Mouse (Mus musculus) liver, adult 2 months (tissue): ENCODE measurements at regions not wholly inside any gene's neighbourhood (a gene's known extent, or its start where the extent isn't known, plus 50 kb on each side); places are given as distances from the start of the nearest gene placed in this dataset.

Experiments used
- DNase-seq: peaks from one replicate; pipeline ENCODE4 v3.0.0-alpha.2; 2011; ENCODE audit warnings: low read depth, low spot score; ENCODE audit errors: extremely low read depth
- H3K27ac ChIP-seq: fragments of 200-500 bp; replicated peaks from 2 replicates; pipeline ENCODE4 v1.5.1; 2012; ENCODE audit warnings: low read depth, mild to moderate bottlenecking, control low read depth, inconsistent platforms, low read length; ENCODE audit not compliant: insufficient read depth
- H3K27me3 ChIP-seq: fragments of 200-500 bp; 2 replicates; pipeline ENCODE4 v1.6.1; 2012; ENCODE audit warnings: mild to moderate bottlenecking, moderate library complexity, low read length, inconsistent platforms; ENCODE audit not compliant: control insufficient read depth, insufficient read depth
- H3K36me3 ChIP-seq: fragments of 200-500 bp; 2 replicates; pipeline ENCODE4 v1.6.1; 2012; ENCODE audit warnings: low read length, inconsistent platforms; ENCODE audit not compliant: control insufficient read depth, insufficient read depth
- H3K4me1 ChIP-seq: fragments of 200-500 bp; 2 replicates; pipeline ENCODE4 v1.6.1; 2011; ENCODE audit warnings: low read length; ENCODE audit not compliant: control insufficient read depth, insufficient read depth
- H3K4me3 ChIP-seq: fragments of 200-500 bp; 2 replicates; pipeline ENCODE4 v1.5.1; 2011; ENCODE audit warnings: low read depth, mild to moderate bottlenecking, control low read depth, low read length, moderate library complexity; ENCODE audit not compliant: insufficient read depth
- H3K79me2 ChIP-seq: fragments of 200-500 bp; 2 replicates; pipeline ENCODE4 v1.6.1; 2012; ENCODE audit warnings: inconsistent platforms, mild to moderate bottlenecking, low read length, moderate library complexity; ENCODE audit not compliant: control insufficient read depth, insufficient read depth
- H3K9ac ChIP-seq: fragments of 200-500 bp; 2 replicates; pipeline ENCODE4 v1.6.1; 2012; ENCODE audit warnings: low read depth, mild to moderate bottlenecking, control low read depth, inconsistent platforms, low read length
- CTCF ChIP-seq: fragments of 200-500 bp; IDR thresholded peaks from 2 replicates; pipeline ENCODE4 v1.5.1; 2011; ENCODE audit warnings: low read depth, low read length, control low read depth
- POLR2A ChIP-seq: fragments of 200-500 bp; IDR thresholded peaks from 2 replicates; pipeline ENCODE4 v1.6.1; 2011; ENCODE audit warnings: low read length, control low read depth; ENCODE audit not compliant: insufficient read depth; ENCODE audit errors: extremely low read depth
- WGBS: fragments of 180-500 bp; shearing (Covaris S2); methylation state at CpG from one replicate; pipeline ENCODE4 v1.1.7; 2018; 5-methylcytosine and 5-hydroxymethylcytosine counted together

DNA sequence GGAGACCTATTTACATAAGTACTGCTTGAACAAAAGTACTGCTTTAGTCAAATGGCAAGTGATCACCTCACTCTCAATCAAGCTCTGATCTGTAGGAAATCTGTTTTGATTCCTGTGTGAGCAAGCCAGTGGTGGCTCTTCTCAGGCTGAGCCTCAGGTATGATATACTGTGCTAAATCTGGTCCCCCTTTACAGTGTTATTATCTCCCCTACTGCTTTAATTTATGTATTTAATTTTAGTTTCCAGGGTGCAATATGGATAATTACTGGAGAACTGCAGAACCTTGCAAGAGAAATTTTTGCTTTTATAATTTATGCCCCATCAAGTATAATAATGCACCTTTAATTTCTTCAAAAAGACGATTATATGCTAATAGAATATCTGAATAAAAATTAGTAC is 341.3 kb upstream of the Alcam start:
- TF ChIP-seq CTCF (no peak), POLR2A (no peak)
- no peak overlapping the region for H3K27ac ChIP-seq
- H3K4me1 ChIP-seq: no peaks in the 10 kb centered on the region
- H3K9ac ChIP-seq: no peak overlapping the region
- WGBS: 68% methylated on average over 1 of the region's 1 CpGs
- no peaks in the 10 kb centered on the region for H3K36me3 ChIP-seq
- DNase-seq: no peak
- no peaks in the 10 kb centered on the region for H3K27me3 ChIP-seq
- no peak overlapping the region for H3K4me3 ChIP-seq
- no peaks in the 10 kb centered on the region for H3K79me2 ChIP-seq

DNA sequence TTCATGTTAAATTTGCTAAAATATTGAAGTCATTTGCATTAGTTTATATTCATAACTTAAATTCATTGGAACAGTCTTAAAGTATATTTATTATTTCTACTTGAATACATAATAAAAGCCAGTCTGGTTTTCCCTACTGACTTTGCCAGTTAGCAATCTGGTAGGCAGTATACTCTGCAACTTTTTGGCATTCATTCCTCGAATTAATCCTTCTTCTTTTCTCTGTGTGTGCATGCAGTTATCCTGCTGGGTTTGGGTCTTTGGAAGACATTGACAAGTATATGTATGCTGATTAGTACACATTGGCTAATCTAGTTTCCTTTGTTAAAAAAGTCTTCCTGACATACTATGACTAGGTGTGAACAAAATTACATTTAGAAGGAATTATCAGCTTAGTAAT is 336.1 kb upstream of the Alcam start:
- no peak overlapping the region for H3K4me3 ChIP-seq
- H3K9ac ChIP-seq: no peak overlapping the region
- no peak for DNase-seq
- TF ChIP-seq CTCF: no peak
- no peak for TF ChIP-seq POLR2A
- H3K4me1 ChIP-seq: no peaks in the 10 kb centered on the region
- no peaks in the 10 kb centered on the region for H3K27me3 ChIP-seq
- no peaks in the 10 kb centered on the region for H3K79me2 ChIP-seq
- H3K27ac ChIP-seq: no peak overlapping the region
- 47% methylated on average over 1 of the region's 1 CpGs for WGBS
- H3K36me3 ChIP-seq: no peaks in the 10 kb centered on the region

DNA sequence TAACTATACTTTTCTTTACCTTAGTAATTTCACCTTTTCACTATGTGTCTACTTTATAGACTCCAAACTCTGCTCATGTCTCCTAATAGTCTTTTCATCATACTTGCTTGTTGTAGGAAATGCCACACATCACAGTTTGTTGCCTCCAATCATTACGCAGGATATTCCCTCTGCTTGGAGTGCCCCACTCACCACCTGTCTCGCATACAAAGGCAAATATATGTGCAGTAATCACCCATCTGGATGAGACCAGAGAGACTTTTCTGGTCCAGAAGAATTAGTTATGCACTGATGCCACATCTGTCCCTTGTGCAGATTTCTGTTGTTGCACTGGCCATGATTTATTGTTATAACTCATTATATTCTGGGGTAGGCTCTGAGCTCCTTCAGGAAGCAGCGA is 293.9 kb upstream of the Alcam start:
- H3K4me3 ChIP-seq: no peak overlapping the region
- H3K4me1 ChIP-seq: no peaks in the 10 kb centered on the region
- no peaks in the 10 kb centered on the region for H3K36me3 ChIP-seq
- no peak overlapping the region for H3K27ac ChIP-seq
- H3K79me2 ChIP-seq: no peaks in the 10 kb centered on the region
- no peak for TF ChIP-seq CTCF
- TF ChIP-seq POLR2A: no peak
- no peak for DNase-seq
- 85% methylated on average over 3 of the region's 3 CpGs for WGBS
- no peak overlapping the region for H3K9ac ChIP-seq
- H3K27me3 ChIP-seq: no peaks in the 10 kb centered on the region

DNA sequence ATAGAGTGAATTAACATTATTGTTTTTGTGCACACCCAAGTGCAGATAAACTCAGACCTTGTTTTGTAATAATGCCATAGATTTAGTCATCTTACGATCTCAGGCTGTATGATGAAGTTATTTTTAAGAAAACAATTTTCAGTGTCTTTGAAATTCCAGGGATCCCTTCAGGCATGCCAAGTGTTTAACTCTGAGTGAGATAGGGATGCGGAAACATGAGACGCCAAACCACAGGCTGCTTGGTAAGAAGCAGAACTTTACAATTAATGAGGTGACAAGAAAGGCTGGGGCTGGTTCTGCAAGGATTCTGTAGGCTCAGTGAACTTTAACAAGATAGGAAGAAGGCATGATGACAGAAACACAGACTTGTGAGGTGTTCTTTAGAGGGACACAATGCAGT is 292.3 kb upstream of the Alcam start:
- Histone ChIP-seq H3K27me3 (no peaks in the 10 kb centered on the region), H3K9ac (no peak overlapping the region), H3K79me2 (no peaks in the 10 kb centered on the region), H3K4me1 (no peaks in the 10 kb centered on the region), H3K4me3 (no peak overlapping the region), H3K27ac (no peak overlapping the region), H3K36me3 (no peaks in the 10 kb centered on the region)
- no peak for DNase-seq
- TF ChIP-seq POLR2A (no peak), CTCF (no peak)
- 82% methylated on average over 3 of the region's 3 CpGs for WGBS

DNA sequence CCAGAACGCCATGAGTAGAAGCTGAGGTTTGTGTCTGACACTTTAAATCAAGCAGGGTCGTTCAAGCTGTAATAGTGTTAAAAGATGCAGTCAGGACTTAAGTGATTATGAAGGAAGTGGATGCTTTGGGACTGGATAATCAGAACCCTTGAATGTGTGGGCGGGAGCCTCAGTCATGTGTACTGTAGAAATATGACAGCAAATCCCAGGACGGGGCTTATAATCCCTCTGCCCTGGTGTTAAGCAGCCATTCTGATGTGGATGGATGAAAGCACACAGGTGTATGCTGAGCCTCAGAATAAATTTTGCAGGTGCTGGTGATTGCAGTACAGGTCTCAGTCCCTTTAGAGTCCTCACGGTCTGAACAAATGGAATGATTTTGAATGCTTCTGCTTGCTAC is 290.8 kb upstream of the Alcam start:
- no peak for DNase-seq
- WGBS: 85% methylated on average over 5 of the region's 5 CpGs
- no peak overlapping the region for H3K9ac ChIP-seq
- no peak overlapping the region for H3K4me3 ChIP-seq
- no peaks in the 10 kb centered on the region for H3K27me3 ChIP-seq
- TF ChIP-seq CTCF (no peak), POLR2A (no peak)
- H3K79me2 ChIP-seq: no peaks in the 10 kb centered on the region
- H3K27ac ChIP-seq: no peak overlapping the region
- H3K36me3 ChIP-seq: no peaks in the 10 kb centered on the region
- H3K4me1 ChIP-seq: no peaks in the 10 kb centered on the region

DNA sequence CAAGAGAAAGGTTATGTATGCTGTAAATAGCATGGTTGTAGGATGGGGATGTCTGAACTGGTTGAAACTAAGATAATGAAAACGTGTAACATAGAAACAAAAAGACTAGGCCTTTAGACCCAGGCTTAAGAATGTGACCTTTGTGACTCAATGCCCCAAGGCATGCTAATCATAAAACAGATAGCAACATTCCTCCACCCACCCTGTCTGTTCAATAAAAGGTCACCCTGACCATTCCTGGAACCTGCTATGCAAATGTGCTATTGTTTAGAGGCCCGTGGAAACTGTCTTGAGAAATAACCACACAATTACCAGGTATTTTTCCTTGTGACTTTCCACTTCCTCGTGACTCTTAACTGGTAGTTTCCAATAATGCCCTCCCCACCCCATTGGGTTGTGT is 288.3 kb upstream of the Alcam start:
- H3K36me3 ChIP-seq: no peaks in the 10 kb centered on the region
- H3K4me3 ChIP-seq: no peak overlapping the region
- no peaks in the 10 kb centered on the region for H3K27me3 ChIP-seq
- TF ChIP-seq CTCF: no peak
- TF ChIP-seq POLR2A: no peak
- no peaks in the 10 kb centered on the region for H3K79me2 ChIP-seq
- no peak overlapping the region for H3K27ac ChIP-seq
- H3K9ac ChIP-seq: no peak overlapping the region
- WGBS: 62% methylated on average over 3 of the region's 3 CpGs
- no peak for DNase-seq
- H3K4me1 ChIP-seq: no peaks in the 10 kb centered on the region
